Mouse (Mus musculus): ENCODE measurements around the gene Jpt1. TPM values are rescaled to one million over a fixed set of nuclear protein-coding genes. Genes with fewer than 3 reads are reported as not detected.
A peak's percentile ranks its signal among the peaks of the same experiment; 100 is the strongest.
"Not testable (repeated sequence)": the region's sequence is repeated elsewhere in the genome, so short reads cannot be mapped to it uniquely, and the experiment has no call there.

Gene Jpt1
- polyA plus RNA-seq, 1 experiment from 2014 or later = 995 TPM

DNA sequence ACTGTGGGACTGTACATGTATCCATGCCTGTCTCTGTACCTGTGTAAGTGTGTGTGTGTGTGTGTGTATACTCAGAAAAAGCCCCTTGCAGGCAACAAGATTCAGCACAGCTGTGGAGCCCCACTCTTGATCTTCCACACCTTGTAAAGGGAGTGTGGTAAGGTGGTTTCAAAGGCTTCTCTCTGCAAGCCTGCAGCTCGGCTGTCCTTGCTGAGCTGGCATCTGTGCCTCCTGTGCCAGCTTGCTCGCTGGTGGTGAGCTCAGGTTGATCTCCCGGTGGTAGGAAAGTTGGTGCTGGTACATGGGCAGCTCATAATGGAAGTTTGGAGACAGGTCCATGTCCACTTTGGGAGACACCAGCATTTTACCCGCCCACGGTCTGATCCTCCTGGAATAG, 52.3 kb downstream of the Jpt1 start:
- WGBS = 80% methylated on average over 5 of the region's 5 CpGs
- Histone ChIP-seq H3K27me3 (ENCODE audit: insufficient read depth, poor library complexity, severe bottlenecking) (peaks cover 12% of the 10 kb centered on the region; the same call in 1 of the 2 replicates), H3K9me3 (no peaks in the 10 kb centered on the region), H3K27ac (no peak overlapping the region), H3K36me3 (no peaks in the 10 kb centered on the region), H3K4me1 (replicated peaks) (peaks cover 38% of the 10 kb centered on the region), H3K4me3 (no peak overlapping the region)
- no peak for DNase-seq (ENCODE audit: low spot score)

- no peak for DNase-seq (ENCODE audit: low spot score)
- Histone ChIP-seq H3K4me3 (no peak overlapping the region), H3K27me3 (ENCODE audit: insufficient read depth, poor library complexity, severe bottlenecking) (peaks cover 12% of the 10 kb centered on the region; the same call in 1 of the 2 replicates), H3K4me1 (replicated peaks) (peaks cover 32% of the 10 kb centered on the region), H3K36me3 (no peaks in the 10 kb centered on the region), H3K27ac (no peak overlapping the region), H3K9me3 (no peaks in the 10 kb centered on the region)
- 25% methylated on average over 8 of the region's 8 CpGs for WGBS
These were observed 53.2 kb downstream of the Jpt1 start for GRCm38 (mm10) chr11:115460976-115461375.

DNA sequence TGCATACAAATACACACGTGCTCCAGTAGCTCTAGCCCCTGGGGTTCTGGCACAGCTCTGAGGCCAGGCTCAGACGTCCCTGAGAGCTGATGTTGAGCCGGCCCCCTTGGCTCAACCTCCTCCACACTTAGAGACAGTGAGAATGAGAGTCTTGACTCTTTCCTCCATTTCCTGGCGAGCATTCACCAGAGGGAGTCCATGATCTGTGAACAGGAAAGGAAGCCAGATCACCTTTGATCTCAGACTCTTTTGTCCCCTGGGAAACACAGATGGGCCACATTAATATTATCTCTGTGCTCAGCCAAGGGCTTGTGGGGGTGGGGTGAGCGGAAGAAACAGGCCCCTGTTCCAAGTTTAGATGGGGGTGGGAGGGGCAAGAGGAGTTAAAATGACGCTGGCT, 56.8 kb downstream of the Jpt1 start:
- Histone ChIP-seq H3K27ac (0 out of 2 replicates have a peak overlapping the region, but pooled peaks have one; percentile 23), H3K9me3 (no peaks in the 10 kb centered on the region), H3K4me3 (no peak overlapping the region), H3K4me1 (replicated peaks) (peaks cover 24% of the 10 kb centered on the region), H3K36me3 (no peaks in the 10 kb centered on the region), H3K27me3 (ENCODE audit: insufficient read depth, poor library complexity, severe bottlenecking) (peaks cover 7% of the 10 kb centered on the region; the same call in 1 of the 2 replicates)
- 42% methylated on average over 6 of the region's 6 CpGs for WGBS
- no peak for DNase-seq (ENCODE audit: low spot score)

DNA sequence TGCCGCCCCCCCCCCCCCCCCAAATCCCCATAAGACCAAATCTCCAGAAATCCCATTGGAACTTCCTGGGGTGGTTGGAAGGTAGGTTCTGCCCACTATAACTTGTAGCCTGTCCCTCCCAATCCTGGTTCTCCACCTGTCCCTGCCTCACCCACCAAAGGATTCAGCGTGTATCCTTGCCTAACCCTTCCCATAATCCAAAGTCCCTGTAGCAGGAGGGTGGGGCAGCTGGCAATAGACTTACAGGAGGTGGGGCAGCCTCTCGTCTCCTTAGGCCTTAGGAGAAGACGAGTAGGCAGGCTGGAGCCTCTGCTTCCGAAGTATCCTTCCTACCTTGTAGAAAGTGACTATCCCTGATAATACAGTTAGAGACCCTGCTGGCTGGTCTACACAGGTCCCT, 58.0 kb downstream of the Jpt1 start:
- H3K4me1 ChIP-seq (replicated peaks) = peaks cover 17% of the 10 kb centered on the region
- WGBS = 93% methylated on average over 5 of the region's 5 CpGs
- H3K27ac ChIP-seq = no peak overlapping the region
- H3K9me3 ChIP-seq = no peaks in the 10 kb centered on the region
- H3K36me3 ChIP-seq = no peaks in the 10 kb centered on the region
- H3K4me3 ChIP-seq = no peak overlapping the region
- no peak for DNase-seq (ENCODE audit: low spot score)
- H3K27me3 ChIP-seq (ENCODE audit: insufficient read depth, poor library complexity, severe bottlenecking) = no peaks in the 10 kb centered on the region

DNA sequence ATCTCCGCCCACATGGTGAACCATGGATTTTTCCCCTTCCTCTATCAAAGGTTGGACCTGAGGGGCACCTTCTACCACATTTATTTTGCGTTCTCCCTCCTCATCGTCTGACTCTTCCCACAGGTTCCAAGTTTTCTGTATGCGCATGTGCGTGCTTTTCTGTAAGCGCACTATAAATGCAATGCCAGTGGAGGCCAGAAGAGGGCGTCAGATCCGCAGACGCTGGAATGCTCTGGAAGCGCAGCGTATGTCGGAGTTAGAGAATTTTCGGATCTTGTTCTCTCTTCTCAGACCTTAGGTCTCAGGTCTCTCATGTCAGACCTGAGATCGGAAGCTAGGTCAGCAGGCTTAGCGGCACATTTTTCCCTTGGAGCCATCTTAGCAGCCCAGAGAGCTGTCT, 58.6 kb downstream of the Jpt1 start:
- Histone ChIP-seq H3K4me3 (no peak overlapping the region), H3K4me1 (replicated peaks) (peaks cover 14% of the 10 kb centered on the region), H3K27ac (no peak overlapping the region), H3K9me3 (no peaks in the 10 kb centered on the region), H3K27me3 (ENCODE audit: insufficient read depth, poor library complexity, severe bottlenecking) (peaks cover 2% of the 10 kb centered on the region; the same call in 1 of the 2 replicates), H3K36me3 (no peaks in the 10 kb centered on the region)
- no peak for DNase-seq (ENCODE audit: low spot score)
- 86% methylated on average over 15 of the region's 15 CpGs for WGBS

DNA sequence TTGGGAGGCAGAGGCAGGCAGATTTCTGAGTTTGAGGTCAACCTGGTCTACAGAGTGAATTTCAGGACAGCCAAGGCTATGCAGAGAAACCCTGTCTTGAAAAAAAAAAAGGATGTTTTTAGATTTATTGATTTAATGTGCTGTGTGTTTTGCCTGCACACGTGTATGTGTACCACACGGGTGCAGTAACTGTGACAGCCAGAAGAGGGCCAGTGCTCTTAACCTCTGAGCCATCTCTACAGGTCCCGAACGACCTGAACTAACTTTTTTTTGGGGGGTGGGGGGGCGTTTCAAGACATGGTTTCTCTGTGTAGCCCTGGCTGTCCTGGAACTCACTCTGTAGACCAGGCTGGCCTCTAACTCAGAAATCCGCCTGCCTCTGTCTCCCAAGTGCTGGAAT, 59.4 kb downstream of the Jpt1 start:
- not testable (repeated sequence) for H3K36me3 ChIP-seq; DNase-seq (ENCODE audit: low spot score); H3K4me3 ChIP-seq; H3K27ac ChIP-seq; H3K27me3 ChIP-seq (ENCODE audit: insufficient read depth, poor library complexity, severe bottlenecking); H3K9me3 ChIP-seq
- H3K4me1 ChIP-seq (replicated peaks) = peaks cover 14% of the 10 kb centered on the region
- 91% methylated on average over 6 of the region's 6 CpGs for WGBS

DNA sequence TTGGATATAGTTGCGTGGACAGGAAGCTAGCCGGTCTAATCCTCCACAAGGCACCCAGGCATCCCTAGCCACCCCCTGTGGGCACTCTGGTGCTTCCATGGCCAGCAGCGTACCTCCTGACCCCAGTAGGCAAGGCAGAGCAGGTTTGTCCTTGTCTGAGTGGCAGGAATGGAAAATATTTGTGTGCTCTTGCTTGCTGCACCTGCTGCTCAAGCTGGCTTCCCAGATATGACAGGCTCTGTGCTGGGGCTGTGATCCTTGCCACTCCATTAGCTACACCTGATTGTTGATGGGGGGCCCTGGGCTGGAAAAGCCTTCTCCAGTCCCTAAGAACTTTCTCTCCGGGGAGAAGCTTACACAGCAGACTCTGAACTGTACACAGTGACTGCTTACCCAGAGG, 60.9 kb downstream of the Jpt1 start:
- Histone ChIP-seq H3K4me1 (replicated peaks) (peaks cover 26% of the 10 kb centered on the region), H3K36me3 (no peaks in the 10 kb centered on the region), H3K27ac (no peak overlapping the region), H3K4me3 (no peak overlapping the region), H3K27me3 (ENCODE audit: insufficient read depth, poor library complexity, severe bottlenecking) (peaks cover 2% of the 10 kb centered on the region; the same call in 1 of the 2 replicates), H3K9me3 (no peaks in the 10 kb centered on the region)
- no peak for DNase-seq (ENCODE audit: low spot score)
- WGBS = 76% methylated on average over 4 of the region's 4 CpGs

- WGBS = 88% methylated on average over 7 of the region's 7 CpGs
- Histone ChIP-seq H3K4me3 (no peak overlapping the region), H3K4me1 (replicated peaks) (peaks cover 25% of the 10 kb centered on the region), H3K36me3 (no peaks in the 10 kb centered on the region), H3K27ac (no peak overlapping the region), H3K9me3 (no peaks in the 10 kb centered on the region), H3K27me3 (ENCODE audit: insufficient read depth, poor library complexity, severe bottlenecking) (peaks cover 2% of the 10 kb centered on the region; the same call in 1 of the 2 replicates)
- no peak for DNase-seq (ENCODE audit: low spot score)
These were observed 61.8 kb downstream of the Jpt1 start for GRCm38 (mm10) chr11:115452281-115452860.

DNA sequence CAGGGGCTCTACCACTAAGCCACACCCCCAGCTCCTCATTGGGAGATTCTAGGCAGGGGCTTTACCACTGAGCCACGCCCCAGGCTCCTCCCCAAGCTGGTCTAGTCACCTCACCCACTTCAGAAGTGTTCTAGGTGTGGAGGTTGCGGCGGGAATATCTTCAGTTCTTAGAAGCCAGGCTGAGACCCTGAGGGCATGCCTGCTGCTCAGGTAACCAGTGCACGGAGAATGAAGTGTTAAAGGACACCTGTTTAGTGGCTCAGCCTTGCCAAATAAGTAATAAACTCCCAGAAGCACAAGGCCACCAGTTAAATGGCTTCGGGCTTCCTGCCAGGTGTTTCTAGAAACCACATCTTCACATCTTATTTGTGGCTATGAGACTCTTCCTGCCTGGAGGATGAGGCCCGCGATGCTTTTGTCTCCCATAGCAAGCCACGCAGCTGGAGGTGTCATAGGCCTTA, 62.4 kb downstream of the Jpt1 start:
- H3K36me3 ChIP-seq = no peaks in the 10 kb centered on the region
- 88% methylated on average over 8 of the region's 8 CpGs for WGBS
- H3K27me3 ChIP-seq (ENCODE audit: insufficient read depth, poor library complexity, severe bottlenecking) = peaks cover 2% of the 10 kb centered on the region; the same call in 1 of the 2 replicates
- no peaks in the 10 kb centered on the region for H3K9me3 ChIP-seq
- H3K4me3 ChIP-seq = no peak overlapping the region
- no peak for DNase-seq (ENCODE audit: low spot score)
- H3K27ac ChIP-seq = no peak overlapping the region
- H3K4me1 ChIP-seq (replicated peaks) = peaks cover 25% of the 10 kb centered on the region

DNA sequence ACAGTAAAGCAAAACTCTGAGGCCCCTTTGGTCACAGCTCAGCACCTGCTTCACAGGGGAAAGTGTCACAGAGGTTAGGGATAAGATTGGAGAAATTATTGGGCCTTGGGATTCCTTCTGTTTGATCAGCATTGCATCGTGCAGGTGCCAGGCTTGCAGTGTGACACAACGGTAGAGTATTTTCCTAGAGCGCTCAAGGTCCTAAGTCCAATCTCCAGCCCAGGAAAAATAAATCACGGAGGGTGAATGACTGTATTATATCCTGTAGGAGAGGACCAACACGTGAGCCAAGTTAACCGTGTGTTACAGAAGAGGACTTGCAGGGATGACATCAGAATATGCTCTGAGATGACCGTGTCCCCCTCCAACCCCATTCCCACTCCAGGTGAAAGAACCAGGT, 64.0 kb downstream of the Jpt1 start:
- Histone ChIP-seq H3K9me3 (no peaks in the 10 kb centered on the region), H3K4me3 (no peak overlapping the region), H3K27ac (no peak overlapping the region), H3K36me3 (no peaks in the 10 kb centered on the region), H3K4me1 (replicated peaks) (peaks cover 30% of the 10 kb centered on the region), H3K27me3 (ENCODE audit: insufficient read depth, poor library complexity, severe bottlenecking) (peaks cover 2% of the 10 kb centered on the region; the same call in 1 of the 2 replicates)
- WGBS = 88% methylated on average over 7 of the region's 7 CpGs
- DNase-seq (ENCODE audit: low spot score) = no peak

DNA sequence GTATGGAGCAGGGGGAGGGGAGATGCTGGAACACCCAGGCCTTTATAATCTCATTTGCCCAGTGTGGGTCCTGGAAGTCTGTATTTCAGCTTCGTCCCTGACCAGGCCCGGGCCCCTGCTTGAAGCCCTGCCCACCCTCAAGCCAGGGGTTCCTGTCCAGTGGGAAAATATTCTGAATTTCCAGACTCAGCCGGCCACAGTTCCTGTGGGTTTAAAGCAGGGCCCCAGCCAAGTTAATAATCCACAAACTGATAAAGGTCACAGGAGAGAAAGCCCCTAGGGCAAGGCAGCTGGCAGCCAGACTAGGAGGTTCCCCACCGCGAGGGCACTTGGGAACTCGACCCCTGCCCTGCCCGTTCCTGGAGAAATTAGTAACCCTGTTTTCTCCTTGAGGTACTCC, 65.2 kb downstream of the Jpt1 start:
- WGBS = 54% methylated on average over 7 of the region's 7 CpGs
- peaks cover 2% of the 10 kb centered on the region; the same call in 1 of the 2 replicates for H3K27me3 ChIP-seq (ENCODE audit: insufficient read depth, poor library complexity, severe bottlenecking)
- DNase-seq (ENCODE audit: low spot score) = no peak
- no peaks in the 10 kb centered on the region for H3K9me3 ChIP-seq
- H3K36me3 ChIP-seq = no peaks in the 10 kb centered on the region
- peaks cover 30% of the 10 kb centered on the region for H3K4me1 ChIP-seq (replicated peaks)
- H3K27ac ChIP-seq = 0 out of 2 replicates have a peak overlapping the region, but pooled peaks have one; percentile 1
- no peak overlapping the region for H3K4me3 ChIP-seq

DNA sequence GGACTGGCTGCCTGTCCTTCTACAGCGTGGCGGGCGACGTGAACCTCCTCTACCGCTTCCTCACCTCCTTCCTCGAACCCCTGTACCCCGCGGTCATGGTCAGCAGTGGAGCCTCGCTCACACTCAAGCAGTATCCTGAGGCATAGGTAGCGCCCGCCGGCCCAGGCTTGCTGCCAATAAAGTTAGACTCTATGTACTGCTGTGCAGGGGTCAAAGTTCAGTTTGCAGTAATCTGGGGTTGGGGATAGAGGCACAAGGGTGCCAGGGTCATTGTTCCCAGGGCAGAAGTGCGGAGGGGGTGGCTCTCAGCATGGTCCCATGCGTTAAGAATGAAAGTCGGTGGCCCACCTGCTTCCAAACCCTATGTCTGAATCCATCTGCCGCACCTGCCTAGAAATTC, 66.1 kb downstream of the Jpt1 start:
- WGBS = 83% methylated on average over 16 of the region's 16 CpGs
- H3K27me3 ChIP-seq (ENCODE audit: insufficient read depth, poor library complexity, severe bottlenecking) = peaks cover 2% of the 10 kb centered on the region; the same call in 1 of the 2 replicates
- peaks cover 30% of the 10 kb centered on the region for H3K4me1 ChIP-seq (replicated peaks)
- H3K4me3 ChIP-seq = no peak overlapping the region
- no peaks in the 10 kb centered on the region for H3K36me3 ChIP-seq
- DNase-seq (ENCODE audit: low spot score) = no peak
- H3K9me3 ChIP-seq = no peaks in the 10 kb centered on the region
- no peak overlapping the region for H3K27ac ChIP-seq
